Comparison of ENCODE assay signal across 30 mouse cellular contexts in genomic region chr7:133645716-133646115, GRCm38 (mm10). TPM values are rescaled to one million over a fixed set of nuclear protein-coding genes. Genes with fewer than 3 reads are reported as not detected.
"Had no signal": no experiment of that assay in that cellular context is flagged by ENCODE, and none has a peak within 500 bp of the region (broad histone marks: within the 10 kb centered on the region; RNA-seq: fewer than 3 reads in every experiment).

No protein-coding gene starts in this region.

- DNase-seq: gastrocnemius, adult 2 months; gastrocnemius, postnatal 10 days; gastrocnemius, postnatal 25 days; heart, adult 18-20 months; heart, postnatal 10 days; kidney, adult 11 months; kidney, adult 2 months; kidney, adult 9 months; kidney, postnatal 14 days; kidney, postnatal 36 days; layer of hippocampus, adult 9-11 months; layer of hippocampus, postnatal 36 days; left cerebral cortex, postnatal 4 days had no signal

- ATAC-seq: hindbrain, postnatal 0 days; intestine, embryonic 16.5 days; liver, embryonic 12.5 days had no signal

RNA-seq across cellular contexts. Expression of gene Mmp21, which starts 34.1 kb away (rescaled TPM):
- polyA plus RNA-seq: heart, embryonic 10.5 days; heart, embryonic 14.5 days; heart, embryonic 16.5 days; hindbrain, embryonic 11.5 days; hindbrain, embryonic 13.5 days; intestine, embryonic 14.5 days; intestine, embryonic 16.5 days; kidney, adult 2 months; kidney, postnatal 0 days; large intestine, adult 2 months; limb, embryonic 13.5 days; limb, embryonic 15.5 days; liver, adult 2 months; liver, embryonic 12.5 days had no signal

RNA-seq across cellular contexts. Expression of gene Tex36, which starts 43.8 kb away (rescaled TPM):
- polyA plus RNA-seq: heart, embryonic 10.5 days; heart, embryonic 12.5 days; heart, embryonic 14.5 days; heart, embryonic 16.5 days; hindbrain, embryonic 11.5 days; hindbrain, embryonic 15.5 days; hindbrain, postnatal 0 days; intestine, embryonic 14.5 days; kidney, adult 2 months; kidney, embryonic 15.5 days; large intestine, adult 2 months; limb, embryonic 13.5 days; limb, embryonic 15.5 days; liver, adult 2 months; liver, embryonic 12.5 days had no signal
